Mouse (Mus musculus) E14TG2a.4 (cell line): ENCODE results near the gene Sf3a2.

Source experiments
- H3K27me3 ChIP-seq: 2 replicates; pipeline ENCODE4 v1.6.1; 2014; ENCODE audit warnings: low read length, control low read depth; ENCODE audit not compliant: insufficient read depth
- H3K36me3 ChIP-seq: 2 replicates; pipeline ENCODE4 v1.6.1; 2014; ENCODE audit warnings: low read length, control low read depth; ENCODE audit not compliant: insufficient read depth
- H3K4me1 ChIP-seq: replicated peaks from 2 replicates; pipeline ENCODE4 v1.6.1; 2014; ENCODE audit warnings: low read depth, low read length, control low read depth
- H3K4me3 ChIP-seq: replicated peaks from 2 replicates; pipeline ENCODE4 v1.5.1; 2014; ENCODE audit warnings: mild to moderate bottlenecking, low read length
- H3K9me3 ChIP-seq: 2 replicates; pipeline ENCODE4 v1.6.1; 2014; ENCODE audit warnings: low read length, control low read depth
- CTCF ChIP-seq: conservative IDR thresholded peaks from 2 replicates; pipeline ENCODE4 v1.5.1; 2014; ENCODE audit warnings: low read length
- NANOG ChIP-seq: IDR thresholded peaks from 2 replicates; pipeline ENCODE4 v1.6.1; 2014; ENCODE audit warnings: borderline replicate concordance, low read length, mixed read lengths
- POU5F1 ChIP-seq: IDR thresholded peaks from 2 replicates; pipeline ENCODE4 v1.6.1; 2014; ENCODE audit warnings: low read length, borderline replicate concordance

Gene Sf3a2

GRCm38 (mm10) chr10:80756967-80757366 lies 41.0 kb upstream of the Sf3a2 start:
- Histone ChIP-seq H3K36me3 (peaks cover 48% of the 10 kb centered on the region), H3K27me3 (no peaks in the 10 kb centered on the region), H3K4me3 (peak overlapping the region; percentile 91), H3K4me1 (peaks cover 76% of the 10 kb centered on the region), H3K9me3 (no peaks in the 10 kb centered on the region)
- TF ChIP-seq CTCF (no peak), NANOG (no peak)

DNA sequence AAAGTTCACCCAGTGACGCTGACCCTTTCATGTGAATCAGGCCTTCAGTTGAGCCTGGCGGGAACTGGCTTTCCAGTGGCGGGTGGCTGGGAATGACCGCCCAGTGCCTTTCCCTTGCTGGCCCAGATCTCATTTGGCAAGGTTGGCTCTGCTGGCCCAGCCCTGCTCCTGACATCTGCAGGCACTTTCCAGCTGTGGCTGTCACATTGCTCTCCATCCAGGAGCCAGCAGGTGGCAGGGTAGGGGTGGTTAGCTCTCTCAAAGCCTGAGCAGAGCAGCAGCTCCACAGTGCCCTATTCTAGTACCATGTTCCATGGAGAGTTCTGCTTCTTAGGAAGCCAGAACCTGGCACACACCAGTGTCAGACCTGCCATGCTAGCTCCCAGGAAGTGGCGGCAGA lies 40.3 kb upstream of the Sf3a2 start:
- Histone ChIP-seq H3K27me3 (no peaks in the 10 kb centered on the region), H3K4me1 (peaks cover 76% of the 10 kb centered on the region), H3K4me3 (peak overlapping the region; percentile 91; the same call in 1 of the 2 replicates), H3K36me3 (peaks cover 53% of the 10 kb centered on the region), H3K9me3 (no peaks in the 10 kb centered on the region)
- TF ChIP-seq CTCF = no peak; the same call in 1 of the 2 replicates
- TF ChIP-seq POU5F1 = no peak
- no peak for TF ChIP-seq NANOG

DNA sequence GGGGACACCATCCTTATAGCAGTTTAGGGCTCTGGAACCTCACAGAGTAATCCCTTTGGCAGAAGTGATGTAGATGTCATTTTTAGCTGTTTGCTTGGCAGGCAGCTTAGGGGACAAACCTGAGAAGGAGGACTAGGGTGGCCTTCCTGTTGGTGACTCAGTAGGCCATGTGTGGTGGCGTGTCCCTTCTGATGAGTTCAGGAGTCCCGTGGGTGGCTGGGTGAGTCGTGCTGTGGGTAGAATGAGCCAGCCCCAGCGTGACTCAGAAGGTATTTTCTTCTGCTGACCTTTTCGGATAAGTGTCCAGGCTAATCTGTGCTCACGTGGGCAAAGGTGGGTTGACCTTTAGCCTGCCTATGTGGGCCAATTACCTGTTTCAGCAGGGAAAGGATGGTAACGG lies 39.3 kb upstream of the Sf3a2 start:
- Histone ChIP-seq H3K9me3 (no peaks in the 10 kb centered on the region), H3K4me1 (peaks cover 84% of the 10 kb centered on the region), H3K36me3 (peaks cover 63% of the 10 kb centered on the region), H3K27me3 (no peaks in the 10 kb centered on the region), H3K4me3 (no peak overlapping the region)
- TF ChIP-seq CTCF = no peak
- TF ChIP-seq NANOG = no peak
- no peak for TF ChIP-seq POU5F1

GRCm38 (mm10) chr10:80760596-80761524 lies 37.1 kb upstream of the Sf3a2 start:
- H3K27me3 ChIP-seq = no peaks in the 10 kb centered on the region
- H3K4me1 ChIP-seq = peaks cover 98% of the 10 kb centered on the region
- no peaks in the 10 kb centered on the region for H3K9me3 ChIP-seq
- H3K36me3 ChIP-seq = peaks cover 84% of the 10 kb centered on the region
- TF ChIP-seq POU5F1 (no peak), NANOG (no peak)
- H3K4me3 ChIP-seq = 0 out of 2 replicates have a peak overlapping the region, but pooled peaks have one; percentile 14

GRCm38 (mm10) chr10:80761821-80762220 lies 36.2 kb upstream of the Sf3a2 start:
- no peaks in the 10 kb centered on the region for H3K27me3 ChIP-seq
- no peaks in the 10 kb centered on the region for H3K9me3 ChIP-seq
- TF ChIP-seq POU5F1 (no peak), CTCF (no peak), NANOG (no peak)
- H3K4me3 ChIP-seq = no peak overlapping the region
- peaks cover 98% of the 10 kb centered on the region for H3K4me1 ChIP-seq
- peaks cover 89% of the 10 kb centered on the region for H3K36me3 ChIP-seq

DNA sequence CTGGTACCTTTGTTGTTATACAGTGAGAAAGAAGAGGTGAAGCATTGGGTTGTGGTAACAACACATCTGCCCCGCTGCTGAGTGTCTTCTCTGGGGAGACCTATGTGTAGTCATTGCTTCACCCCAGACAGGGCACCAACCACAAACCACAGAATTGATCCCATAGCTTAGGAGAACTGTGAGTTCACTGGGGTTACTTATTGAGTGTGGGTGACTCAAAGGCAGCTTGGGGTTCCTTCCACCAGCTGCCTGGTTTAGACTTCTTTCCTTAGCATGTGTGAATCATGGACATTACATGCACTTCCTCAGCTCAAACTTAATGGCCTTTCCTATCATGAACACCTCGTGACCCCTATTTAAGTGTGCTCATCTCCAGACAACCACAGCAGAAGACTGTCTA lies 34.5 kb upstream of the Sf3a2 start:
- Histone ChIP-seq H3K9me3 (no peaks in the 10 kb centered on the region), H3K27me3 (no peaks in the 10 kb centered on the region), H3K4me3 (no peak overlapping the region), H3K4me1 (peaks cover 92% of the 10 kb centered on the region), H3K36me3 (peaks cover 90% of the 10 kb centered on the region)
- TF ChIP-seq POU5F1 (no peak), CTCF (no peak), NANOG (no peak)

DNA sequence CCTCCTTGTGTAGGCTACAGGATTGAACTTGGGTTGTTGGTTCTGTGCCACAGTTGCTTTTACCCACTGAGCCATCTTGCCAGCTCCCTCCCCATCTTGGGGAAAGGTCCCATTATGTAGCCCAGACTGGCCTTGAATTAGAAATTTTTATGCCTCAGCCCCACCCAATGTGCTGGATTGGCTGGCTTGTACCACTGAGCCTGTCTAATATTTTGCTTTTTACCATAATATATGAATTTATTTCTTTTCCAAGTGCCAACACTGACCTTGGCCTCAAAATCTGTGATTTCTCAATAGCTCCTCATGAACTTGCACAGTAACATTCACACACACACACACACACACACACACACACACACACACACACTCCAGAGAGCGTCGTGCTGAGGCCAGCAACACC lies 32.3 kb upstream of the Sf3a2 start:
- Histone ChIP-seq H3K9me3 (no peaks in the 10 kb centered on the region), H3K27me3 (no peaks in the 10 kb centered on the region), H3K36me3 (peaks cover 93% of the 10 kb centered on the region), H3K4me3 (peak overlapping the region; percentile 39; the same call in 1 of the 2 replicates), H3K4me1 (peaks cover 70% of the 10 kb centered on the region)
- TF ChIP-seq CTCF = no peak
- TF ChIP-seq POU5F1 = no peak
- no peak for TF ChIP-seq NANOG

- TF ChIP-seq NANOG = no peak
- TF ChIP-seq CTCF = no peak
- TF ChIP-seq POU5F1 = no peak
- Histone ChIP-seq H3K36me3 (peaks cover 95% of the 10 kb centered on the region), H3K4me1 (peaks cover 65% of the 10 kb centered on the region), H3K27me3 (no peaks in the 10 kb centered on the region), H3K4me3 (peak overlapping the region; percentile 39), H3K9me3 (no peaks in the 10 kb centered on the region)
Observed at GRCm38 (mm10) chr10:80766161-80766815, 31.7 kb upstream of the Sf3a2 start.
